Mouse (Mus musculus) embryonic facial prominence, embryonic 11.5 days (tissue): Measurements from ENCODE around the gene Esm1. TPM values are rescaled to one million over a fixed set of nuclear protein-coding genes. Genes with fewer than 3 reads are reported as not detected.

ENCODE experiments used
- ATAC-seq: fragments of 200-750 bp; cut with Nextera tagmentation; replicated peaks from 2 replicates; pipeline ENCODE4 v1.8.0; 2017; ENCODE audit warnings: low read depth; ENCODE audit not compliant: insufficient number of reproducible peaks, low FRiP score, low TSS enrichment
- DNase-seq: peaks from one replicate; pipeline ENCODE4 v3.0.0-alpha.2; 2015; ENCODE audit warnings: low spot score
- H3K27ac ChIP-seq: fragments of 300-500 bp; sonication (generic); replicated peaks from 2 replicates; pipeline ENCODE4 v1.5.1; 2014; ENCODE audit warnings: mild to moderate bottlenecking, low read depth, low read length, control low read depth
- H3K27me3 ChIP-seq: fragments of 300-500 bp; sonication (generic); 2 replicates; pipeline ENCODE4 v1.6.1; 2014; ENCODE audit warnings: mild to moderate bottlenecking, low read length, moderate library complexity, mixed read lengths; ENCODE audit not compliant: control insufficient read depth, insufficient read depth
- H3K36me3 ChIP-seq: fragments of 300-500 bp; sonication (generic); replicated peaks from 2 replicates; pipeline ENCODE4 v1.6.1; 2014; ENCODE audit warnings: low read depth, mild to moderate bottlenecking, low read length, moderate library complexity, mixed read lengths; ENCODE audit not compliant: control insufficient read depth, insufficient read depth
- H3K4me1 ChIP-seq: fragments of 300-500 bp; sonication (generic); 2 replicates; pipeline ENCODE4 v1.6.1; 2014; ENCODE audit warnings: low read length, mixed read lengths; ENCODE audit not compliant: control insufficient read depth, insufficient read depth
- H3K4me2 ChIP-seq: fragments of 300-500 bp; sonication (generic); 2 replicates; pipeline ENCODE4 v1.6.1; 2014; ENCODE audit warnings: low read depth, mild to moderate bottlenecking, control low read depth, low read length, moderate library complexity
- H3K4me3 ChIP-seq: fragments of 300-500 bp; sonication (generic); 2 replicates; pipeline ENCODE4 v1.5.1; 2014; ENCODE audit warnings: low read depth, low read length, control low read depth
- H3K9ac ChIP-seq: fragments of 300-500 bp; sonication (generic); replicated peaks from 2 replicates; pipeline ENCODE4 v1.6.1; 2014; ENCODE audit warnings: mild to moderate bottlenecking, control low read depth, low read length
- H3K9me3 ChIP-seq: fragments of 300-500 bp; sonication (generic); replicated peaks from 2 replicates; pipeline ENCODE4 v1.6.1; 2016; ENCODE audit warnings: mild to moderate bottlenecking, low read length, inconsistent platforms, mixed read lengths; ENCODE audit not compliant: control insufficient read depth
- WGBS: fragments of 180-500 bp; shearing (Covaris S2); extraction: QIAGEN DNeasy Blood & Tissue Kit; methylation state at CpG from one replicate; pipeline ENCODE4 v1.1.7; 2014; 5-methylcytosine and 5-hydroxymethylcytosine counted together
- polyA plus RNA-seq: library from polyadenylated mRNA; unstranded; fragments of >200 nt; fragmentation: Nextera tagmentation; extraction: Ambion mirVana; gene quantifications from 2 replicates; pipeline ENCODE4 v1.2.1, GENCODE M21; 2014

Esm1 gene
- polyA plus RNA-seq, 1 experiment from 2014 or later: 2.3 TPM

DNA sequence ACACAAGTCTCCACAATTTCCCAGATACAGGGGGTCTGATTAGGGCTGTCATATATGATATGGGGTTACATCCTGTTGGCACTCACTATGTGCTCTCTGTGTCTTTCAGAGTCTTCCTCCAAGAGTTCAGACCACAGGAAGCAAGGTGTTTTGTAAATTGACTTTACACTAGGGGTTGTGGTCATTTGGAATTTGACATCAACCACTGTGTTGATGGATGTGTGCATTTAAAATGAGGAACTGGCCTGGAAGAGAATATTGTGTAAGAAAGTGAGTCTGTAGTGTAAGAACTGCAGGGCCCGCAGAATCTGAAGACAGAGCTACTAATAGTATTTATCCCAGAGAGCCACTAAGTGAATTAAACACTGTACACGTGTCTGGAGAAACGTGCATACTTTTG is 57.7 kb downstream of the Esm1 start:
- Histone ChIP-seq H3K27ac (no peak overlapping the region), H3K4me3 (no peak overlapping the region), H3K4me1 (no peaks in the 10 kb centered on the region), H3K9ac (no peak overlapping the region), H3K27me3 (no peaks in the 10 kb centered on the region), H3K9me3 (no peaks in the 10 kb centered on the region), H3K4me2 (no peak overlapping the region), H3K36me3 (no peaks in the 10 kb centered on the region)
- WGBS: 91% methylated on average over 3 of the region's 3 CpGs
- ATAC-seq: no peak
- DNase-seq: no peak

Other genes with a start within 250 kb of the Esm1 start
- gene Ccno, start 221.9 kb upstream of the Esm1 start, polyA plus RNA-seq: 0.17 and 0.66 TPM in 2 replicates
- not detected in 2 replicates for gene Mcidas, start 215.8 kb upstream of the Esm1 start, polyA plus RNA-seq
- 0.14 TPM in 1 of 2 replicates, not detected in the other for gene Cdc20b, start 174.5 kb upstream of the Esm1 start, polyA plus RNA-seq
- 142 and 155 TPM in 2 replicates for gene Gpx8, start 163.2 kb upstream of the Esm1 start, polyA plus RNA-seq
- not detected in 2 replicates for gene Gzma, start 108.7 kb upstream of the Esm1 start, polyA plus RNA-seq
- gene Gzmk, start 16.2 kb downstream of the Esm1 start, polyA plus RNA-seq: not detected in 2 replicates
- gene BC067074, start 83.5 kb downstream of the Esm1 start, polyA plus RNA-seq: 4.9 and 5.0 TPM in 2 replicates